Mouse (Mus musculus): ENCODE measurements around the gene Cygb. TPM values are rescaled to one million over a fixed set of nuclear protein-coding genes. Genes with fewer than 3 reads are reported as not detected.

The Cygb gene
- polyA plus RNA-seq, 1 experiment: not detected

- Histone ChIP-seq H3K27ac (ENCODE audit: insufficient read depth, low read depth, low read length) (peak overlapping the region; percentile 71; the same call in 1 of the 2 replicates), H3K4me1 (ENCODE audit: control insufficient read depth, insufficient read depth, low read length) (peaks cover 46% of the 10 kb centered on the region)
These were observed 28.8 kb downstream of the Cygb start for GRCm38 (mm10) chr11:116625081-116626000.

GRCm38 (mm10) chr11:116624131-116624832 is 29.8 kb downstream of the Cygb start:
- TF ChIP-seq POLR2A (IDR thresholded peaks at IDR 0.05; ENCODE audit: borderline replicate concordance, low read depth, low read length): no peak
- TF ChIP-seq CTCF (IDR thresholded peaks at IDR 0.05; ENCODE audit: low read depth, low read length): no peak
- peak overlapping the region; percentile 71 for H3K27ac ChIP-seq (ENCODE audit: insufficient read depth, low read depth, low read length)
- H3K4me1 ChIP-seq (ENCODE audit: control insufficient read depth, insufficient read depth, low read length): peaks cover 56% of the 10 kb centered on the region
- peak overlapping the region; percentile 81 for H3K4me3 ChIP-seq (ENCODE audit: insufficient read depth, low read length)

More at GRCm38 (mm10) chr11:116625081-116626000, 28.8 kb downstream of the Cygb start:
- H3K4me3 ChIP-seq (ENCODE audit: insufficient read depth, low read length): no peak overlapping the region
- no peak for TF ChIP-seq POLR2A (IDR thresholded peaks at IDR 0.05; ENCODE audit: borderline replicate concordance, low read depth, low read length)
- TF ChIP-seq CTCF (IDR thresholded peaks at IDR 0.05; ENCODE audit: low read depth, low read length): peak; percentile 83

GRCm38 (mm10) chr11:116623281-116624124 is 30.6 kb downstream of the Cygb start:
- Histone ChIP-seq H3K4me1 (ENCODE audit: control insufficient read depth, insufficient read depth, low read length) (peaks cover 62% of the 10 kb centered on the region), H3K27ac (ENCODE audit: insufficient read depth, low read depth, low read length) (peak overlapping the region; percentile 56)
- TF ChIP-seq POLR2A (IDR thresholded peaks at IDR 0.05; ENCODE audit: borderline replicate concordance, low read depth, low read length): 0 out of 2 replicates have a peak, but pooled peaks have one; percentile 65
- TF ChIP-seq CTCF (IDR thresholded peaks at IDR 0.05; ENCODE audit: low read depth, low read length): no peak

GRCm38 (mm10) chr11:116621258-116621704 is 32.8 kb downstream of the Cygb start:
- peaks cover 75% of the 10 kb centered on the region for H3K4me1 ChIP-seq (ENCODE audit: control insufficient read depth, insufficient read depth, low read length)
- peak overlapping the region; percentile 23 for H3K27ac ChIP-seq (ENCODE audit: insufficient read depth, low read depth, low read length)

More at GRCm38 (mm10) chr11:116623281-116624124, 30.6 kb downstream of the Cygb start:
- peak overlapping the region; percentile 81 for H3K4me3 ChIP-seq (ENCODE audit: insufficient read depth, low read length)

GRCm38 (mm10) chr11:116620559-116621253 is 33.4 kb downstream of the Cygb start:
- TF ChIP-seq CTCF (IDR thresholded peaks at IDR 0.05; ENCODE audit: low read depth, low read length): no peak
- no peak for TF ChIP-seq POLR2A (IDR thresholded peaks at IDR 0.05; ENCODE audit: borderline replicate concordance, low read depth, low read length)
- Histone ChIP-seq H3K4me1 (ENCODE audit: control insufficient read depth, insufficient read depth, low read length) (peaks cover 77% of the 10 kb centered on the region), H3K4me3 (ENCODE audit: insufficient read depth, low read length) (peak overlapping the region; percentile 6), H3K27ac (ENCODE audit: insufficient read depth, low read depth, low read length) (peak overlapping the region; percentile 23)

More at GRCm38 (mm10) chr11:116621258-116621704, 32.8 kb downstream of the Cygb start:
- H3K4me3 ChIP-seq (ENCODE audit: insufficient read depth, low read length): peak overlapping the region; percentile 6
- TF ChIP-seq POLR2A (IDR thresholded peaks at IDR 0.05; ENCODE audit: borderline replicate concordance, low read depth, low read length) (no peak), CTCF (IDR thresholded peaks at IDR 0.05; ENCODE audit: low read depth, low read length) (no peak)

- H3K4me1 ChIP-seq (ENCODE audit: control insufficient read depth, insufficient read depth, low read length): peaks cover 78% of the 10 kb centered on the region
- H3K27ac ChIP-seq (ENCODE audit: insufficient read depth, low read depth, low read length): no peak overlapping the region
- H3K4me3 ChIP-seq (ENCODE audit: insufficient read depth, low read length): no peak overlapping the region
- TF ChIP-seq CTCF (IDR thresholded peaks at IDR 0.05; ENCODE audit: low read depth, low read length): no peak
- TF ChIP-seq POLR2A (IDR thresholded peaks at IDR 0.05; ENCODE audit: borderline replicate concordance, low read depth, low read length): no peak
These were observed 34.0 kb downstream of the Cygb start for GRCm38 (mm10) chr11:116620073-116620472.

GRCm38 (mm10) chr11:116619561-116619960 is 34.6 kb downstream of the Cygb start:
- H3K4me1 ChIP-seq (ENCODE audit: control insufficient read depth, insufficient read depth, low read length): peaks cover 77% of the 10 kb centered on the region
- H3K4me3 ChIP-seq (ENCODE audit: insufficient read depth, low read length): no peak overlapping the region
- TF ChIP-seq POLR2A (IDR thresholded peaks at IDR 0.05; ENCODE audit: borderline replicate concordance, low read depth, low read length): no peak
- TF ChIP-seq CTCF (IDR thresholded peaks at IDR 0.05; ENCODE audit: low read depth, low read length): no peak
- no peak overlapping the region for H3K27ac ChIP-seq (ENCODE audit: insufficient read depth, low read depth, low read length)

- Histone ChIP-seq H3K4me3 (ENCODE audit: insufficient read depth, low read length) (no peak overlapping the region), H3K27ac (ENCODE audit: insufficient read depth, low read depth, low read length) (no peak overlapping the region), H3K4me1 (ENCODE audit: control insufficient read depth, insufficient read depth, low read length) (peaks cover 78% of the 10 kb centered on the region)
- TF ChIP-seq CTCF (IDR thresholded peaks at IDR 0.05; ENCODE audit: low read depth, low read length) (no peak), POLR2A (IDR thresholded peaks at IDR 0.05; ENCODE audit: borderline replicate concordance, low read depth, low read length) (no peak)
These were observed 35.0 kb downstream of the Cygb start for GRCm38 (mm10) chr11:116619156-116619555.
